Mouse (Mus musculus) cortical plate, adult 2 months (tissue): ENCODE measurements at regions not wholly inside any gene's neighbourhood (a gene's known extent, or its start where the extent isn't known, plus 50 kb on each side); places are given as distances from the start of the nearest gene placed in this dataset.

ENCODE experiments used
- H3K27ac ChIP-seq: fragments of 200-500 bp; 2 replicates; pipeline ENCODE4 v1.5.1; 2012; ENCODE audit warnings: low read length, control low read depth, inconsistent platforms; ENCODE audit not compliant: insufficient read depth
- H3K4me1 ChIP-seq: fragments of 200-500 bp; 2 replicates; pipeline ENCODE4 v1.6.1; 2011; ENCODE audit warnings: low read length; ENCODE audit not compliant: control insufficient read depth, insufficient read depth
- H3K4me3 ChIP-seq: fragments of 200-500 bp; 2 replicates; pipeline ENCODE4 v1.5.1; 2011; ENCODE audit warnings: mild to moderate bottlenecking, low read length, control low read depth; ENCODE audit not compliant: insufficient read depth
- CTCF ChIP-seq: fragments of 200-500 bp; IDR thresholded peaks from 2 replicates; pipeline ENCODE4 v1.5.1; 2011; ENCODE audit warnings: mild to moderate bottlenecking, control low read depth, low read length; ENCODE audit not compliant: insufficient read depth; ENCODE audit errors: extremely low read depth
- POLR2A ChIP-seq: fragments of 200-500 bp; IDR thresholded peaks from 2 replicates; pipeline ENCODE4 v1.6.1; 2011; ENCODE audit warnings: mild to moderate bottlenecking, low read length, control low read depth; ENCODE audit not compliant: insufficient read depth; ENCODE audit errors: extremely low read depth

- TF ChIP-seq POLR2A (no peak), CTCF (no peak)
- no peak overlapping the region for H3K4me3 ChIP-seq
- H3K4me1 ChIP-seq: no peaks in the 10 kb centered on the region
- no peak overlapping the region for H3K27ac ChIP-seq
Observed at GRCm38 (mm10) chr6:50713297-50713696, 59.1 kb upstream of the Npvf start.

- Histone ChIP-seq H3K4me1 (no peaks in the 10 kb centered on the region), H3K4me3 (no peak overlapping the region), H3K27ac (no peak overlapping the region)
- no peak for TF ChIP-seq CTCF
- no peak for TF ChIP-seq POLR2A
Observed at GRCm38 (mm10) chr6:50718631-50719030, 64.4 kb upstream of the Npvf start.

GRCm38 (mm10) chr6:50720346-50720745 is 66.1 kb upstream of the Npvf start:
- H3K27ac ChIP-seq: no peak overlapping the region
- H3K4me1 ChIP-seq: no peaks in the 10 kb centered on the region
- no peak for TF ChIP-seq POLR2A
- no peak for TF ChIP-seq CTCF
- H3K4me3 ChIP-seq: no peak overlapping the region

- Histone ChIP-seq H3K4me1 (no peaks in the 10 kb centered on the region), H3K27ac (no peak overlapping the region), H3K4me3 (no peak overlapping the region)
- no peak for TF ChIP-seq POLR2A
- no peak for TF ChIP-seq CTCF
Observed at GRCm38 (mm10) chr6:50725640-50726039, 71.4 kb upstream of the Npvf start.

GRCm38 (mm10) chr6:50726166-50726591 is 71.9 kb upstream of the Npvf start:
- H3K27ac ChIP-seq: no peak overlapping the region
- no peaks in the 10 kb centered on the region for H3K4me1 ChIP-seq
- no peak overlapping the region for H3K4me3 ChIP-seq
- TF ChIP-seq POLR2A (no peak), CTCF (no peak)

GRCm38 (mm10) chr6:50730744-50731718 is 76.8 kb upstream of the Npvf start:
- TF ChIP-seq CTCF (no peak), POLR2A (no peak)

GRCm38 (mm10) chr6:50734701-50735100 is 80.5 kb upstream of the Npvf start:
- Histone ChIP-seq H3K4me1 (no peaks in the 10 kb centered on the region), H3K27ac (no peak overlapping the region), H3K4me3 (no peak overlapping the region)
- TF ChIP-seq CTCF (no peak), POLR2A (no peak)

More at GRCm38 (mm10) chr6:50730744-50731718, 76.8 kb upstream of the Npvf start:
- Histone ChIP-seq H3K27ac (no peak overlapping the region), H3K4me1 (no peaks in the 10 kb centered on the region), H3K4me3 (no peak overlapping the region)

GRCm38 (mm10) chr6:50735825-50736224 is 81.6 kb upstream of the Npvf start:
- TF ChIP-seq CTCF (no peak), POLR2A (no peak)
- Histone ChIP-seq H3K4me1 (no peaks in the 10 kb centered on the region), H3K27ac (no peak overlapping the region), H3K4me3 (no peak overlapping the region)

GRCm38 (mm10) chr6:50742009-50742408 is 87.8 kb upstream of the Npvf start:
- Histone ChIP-seq H3K27ac (no peak overlapping the region), H3K4me3 (no peak overlapping the region), H3K4me1 (no peaks in the 10 kb centered on the region)
- no peak for TF ChIP-seq POLR2A
- TF ChIP-seq CTCF: no peak

- no peak overlapping the region for H3K4me3 ChIP-seq
- no peak overlapping the region for H3K27ac ChIP-seq
- TF ChIP-seq CTCF (no peak), POLR2A (no peak)
Observed at GRCm38 (mm10) chr6:50744462-50745166, 90.4 kb upstream of the Npvf start.

More at GRCm38 (mm10) chr6:50744462-50745166, 90.4 kb upstream of the Npvf start:
- no peaks in the 10 kb centered on the region for H3K4me1 ChIP-seq
